Mouse (Mus musculus): ENCODE results near the gene Tspan4.

DNA sequence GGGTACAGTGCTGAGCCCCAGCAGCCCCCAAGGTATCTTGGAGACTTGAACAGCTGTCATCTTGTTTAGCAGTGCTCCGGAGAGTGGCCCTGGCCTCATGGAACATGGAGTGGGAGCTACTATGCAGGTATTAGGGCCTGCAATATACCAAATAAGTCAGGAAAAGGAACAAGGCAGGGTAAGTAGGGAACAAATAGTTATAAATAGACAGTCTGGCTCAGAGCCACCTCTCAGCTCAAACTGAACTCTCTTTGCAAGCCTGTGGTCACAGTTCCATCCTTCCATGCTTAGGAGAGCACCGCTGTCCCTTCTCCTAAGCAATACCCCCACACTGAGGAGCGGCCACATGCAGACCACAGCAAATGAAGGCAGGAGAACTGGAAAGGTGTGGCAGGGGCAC, 22.6 kb downstream of the Tspan4 start:
- TF ChIP-seq TAL1 (IDR thresholded peaks at IDR 0.05; ENCODE audit: low read length) (no peak), GATA1 (IDR thresholded peaks at IDR 0.05; ENCODE audit: low read length) (no peak)
